Comparison of ENCODE assay signal across 8 mouse cellular contexts in genomic region chr2:50066246-50066967, GRCm38 (mm10). TPM values are rescaled to one million over a fixed set of nuclear protein-coding genes. Genes with fewer than 3 reads are reported as not detected.
DNase-seq lines count a peak whose midpoint lies in the region; ATAC-seq and TF ChIP-seq lines count a peak whose summit lies in the region.

TSS of gene Lypd6 (plus strand) at chr2:50066429.

- H3K9ac ChIP-seq in forebrain, embryonic 12.5 days: peak within 1 kb of the TSS; percentile 66
- peak within 1 kb of the TSS; percentile 58 for H3K9ac ChIP-seq in heart, embryonic 15.5 days
- H3K9ac ChIP-seq in liver, embryonic 14.5 days (replicated peaks): no peak within 1 kb of the TSS
- H3K9ac ChIP-seq in neural tube, embryonic 11.5 days (ENCODE audit: low read length): peak within 1 kb of the TSS; percentile 52

- peaks cover 13% of the 10 kb centered on the region for H3K4me1 ChIP-seq in forebrain, embryonic 12.5 days
- peaks cover 21% of the 10 kb centered on the region for H3K4me1 ChIP-seq in heart, embryonic 15.5 days (replicated peaks)
- H3K4me1 ChIP-seq in liver, embryonic 14.5 days (replicated peaks; ENCODE audit: control insufficient read depth in 2 of 2, insufficient read depth in 2 of 2, low read length in 1 of 2): no peaks in the 10 kb centered on the region
- no peaks in the 10 kb centered on the region for H3K4me1 ChIP-seq in neural tube, embryonic 11.5 days (ENCODE audit: control insufficient read depth, insufficient read depth, low read length)

- peak; percentile 53; the same call in 1 of the 2 replicates for ATAC-seq in cerebellum, adult (ENCODE audit: insufficient number of reproducible peaks, low FRiP score, low TSS enrichment)
- ATAC-seq in forebrain, embryonic 12.5 days (ENCODE audit: low FRiP score): peak; percentile 96
- ATAC-seq in heart, embryonic 15.5 days (replicated peaks; ENCODE audit: insufficient number of reproducible peaks, insufficient read depth, low FRiP score, low read depth): peak; percentile 96
- peak; percentile 63 for ATAC-seq in liver, embryonic 14.5 days (ENCODE audit: insufficient read depth)
- peak; percentile 98 for ATAC-seq in neural tube, embryonic 11.5 days (ENCODE audit: insufficient read depth, low FRiP score, low TSS enrichment)

- under 1% methylated on average over 75 of the region's 76 CpGs for WGBS in forebrain, embryonic 12.5 days
- under 1% methylated on average over 76 of the region's 76 CpGs for WGBS in heart, embryonic 15.5 days
- WGBS in liver, embryonic 14.5 days (ENCODE audit: insufficient replicate concordance): under 1% methylated on average over 76 of the region's 76 CpGs
- WGBS in neural tube, embryonic 11.5 days: under 1% methylated on average over 64 of the region's 76 CpGs

- H3K4me3 ChIP-seq in forebrain, embryonic 12.5 days (replicated peaks): peak within 1 kb of the TSS; percentile 71
- peak within 1 kb of the TSS; percentile 68 for H3K4me3 ChIP-seq in heart, embryonic 15.5 days
- H3K4me3 ChIP-seq in liver, embryonic 14.5 days (ENCODE audit: insufficient read depth in 1 of 2, low read depth in 2 of 2, low read length in 2 of 2): peak within 1 kb of the TSS; percentile 26 to 51
- peak within 1 kb of the TSS; percentile 62 for H3K4me3 ChIP-seq in neural tube, embryonic 11.5 days (ENCODE audit: low read depth, low read length)

- H3K9me3 ChIP-seq in forebrain, embryonic 12.5 days: no peaks in the 10 kb centered on the region
- no peaks in the 10 kb centered on the region for H3K9me3 ChIP-seq in heart, embryonic 15.5 days (replicated peaks)
- no peaks in the 10 kb centered on the region for H3K9me3 ChIP-seq in liver, embryonic 14.5 days (ENCODE audit: control insufficient read depth, low read length)
- no peaks in the 10 kb centered on the region for H3K9me3 ChIP-seq in neural tube, embryonic 11.5 days (ENCODE audit: control insufficient read depth, low read length)

- peaks cover 9% of the 10 kb centered on the region; the same call in 1 of the 2 replicates for H3K27me3 ChIP-seq in forebrain, embryonic 12.5 days
- peaks cover 9% of the 10 kb centered on the region; the same call in 1 of the 2 replicates for H3K27me3 ChIP-seq in heart, embryonic 15.5 days
- peaks cover 21% of the 10 kb centered on the region for H3K27me3 ChIP-seq in liver, embryonic 14.5 days (ENCODE audit: control insufficient read depth, insufficient read depth, low read length)
- no peaks in the 10 kb centered on the region for H3K27me3 ChIP-seq in neural tube, embryonic 11.5 days (ENCODE audit: control insufficient read depth, insufficient read depth, low read length)

- no peak for DNase-seq in cerebellum, adult 9-10 months
- DNase-seq in kidney, postnatal 14 days: peak; percentile 84
- no peak for DNase-seq in liver, embryonic 14.5 days (ENCODE audit: low read depth in 3 of 3, low spot score in 3 of 3)
- DNase-seq in neural tube, embryonic 11.5 days (ENCODE audit: low spot score): peak; percentile 85
- peak; percentile 22 for DNase-seq in thymus, postnatal 14 days

- no peak for TF ChIP-seq CTCF in liver, embryonic 14.5 days (IDR thresholded peaks at IDR 0.05; ENCODE audit: low read depth)

- H3K4me2 ChIP-seq in forebrain, embryonic 12.5 days: peak within 1 kb of the TSS; percentile 92
- peak within 1 kb of the TSS; percentile 94 for H3K4me2 ChIP-seq in heart, embryonic 15.5 days
- H3K4me2 ChIP-seq in liver, embryonic 14.5 days (ENCODE audit: low read depth): peak within 1 kb of the TSS; percentile 61
- H3K4me2 ChIP-seq in neural tube, embryonic 11.5 days (ENCODE audit: low read depth): peak within 1 kb of the TSS; percentile 81

- peak within 1 kb of the TSS; percentile 42; the same call in 1 of the 2 replicates for H3K27ac ChIP-seq in forebrain, embryonic 12.5 days
- H3K27ac ChIP-seq in heart, embryonic 15.5 days: peak within 1 kb of the TSS; percentile 59
- H3K27ac ChIP-seq in liver, embryonic 14.5 days: no peak within 1 kb of the TSS
- H3K27ac ChIP-seq in neural tube, embryonic 11.5 days (ENCODE audit: low read depth, low read length): no peak within 1 kb of the TSS

- no peaks in the 10 kb centered on the region for H3K36me3 ChIP-seq in forebrain, embryonic 12.5 days (replicated peaks)
- H3K36me3 ChIP-seq in heart, embryonic 15.5 days: no peaks in the 10 kb centered on the region
- no peaks in the 10 kb centered on the region for H3K36me3 ChIP-seq in liver, embryonic 14.5 days (replicated peaks; ENCODE audit: control insufficient read depth, insufficient read depth, low read depth)
- H3K36me3 ChIP-seq in neural tube, embryonic 11.5 days (ENCODE audit: control insufficient read depth, insufficient read depth, low read length): no peaks in the 10 kb centered on the region

- TF ChIP-seq EP300 in liver, embryonic 14.5 days (IDR thresholded peaks at IDR 0.05; ENCODE audit: low read depth): no peak

RNA-seq across cellular contexts. Expression of gene Lypd6, which starts in this region (rescaled TPM):
- polyA plus RNA-seq in forebrain, embryonic 12.5 days (2016; fragmentation: Nextera tagmentation; extraction: Ambion mirVana): 8.2 and 9.6 TPM in 2 replicates
- polyA plus RNA-seq in heart, embryonic 15.5 days (2015; fragmentation: Nextera tagmentation; extraction: Ambion mirVana): 1.8 and 2.7 TPM in 2 replicates
- polyA plus RNA-seq in liver, embryonic 14.5 days (2012; rRNA removed): 0.09 and 0.19 TPM in 2 replicates
- polyA plus RNA-seq in liver, embryonic 14.5 days (2014; fragmentation: Nextera tagmentation; extraction: Ambion mirVana): 0.18 TPM in 2 replicates
- polyA plus RNA-seq in neural tube, embryonic 11.5 days (2014; fragmentation: Nextera tagmentation; extraction: Ambion mirVana): 5.9 and 6.2 TPM in 2 replicates

Comparison
In these comparisons a context has a peak if more than half of its experiments do, and no peak if none do; other contexts are left out.
1. Peak in ATAC-seq, H3K4me3 ChIP-seq and H3K4me2 ChIP-seq in liver, embryonic 14.5 days; RNA of the gene not detected or under 1 TPM.
2. DNase-seq: peak in kidney, postnatal 14 days (single experiment), neural tube, embryonic 11.5 days (single experiment) and thymus, postnatal 14 days (single experiment); none in cerebellum, adult 9-10 months (single experiment) and liver, embryonic 14.5 days (0 of 3).
3. H3K27ac ChIP-seq: peak in forebrain, embryonic 12.5 days (single experiment) and heart, embryonic 15.5 days (single experiment); none in liver, embryonic 14.5 days (single experiment) and neural tube, embryonic 11.5 days (single experiment).
4. Peak in every context shown above with its lines, with median percentiles within 50 percentile points of each other: ATAC-seq, H3K4me2 ChIP-seq and H3K4me3 ChIP-seq.